Mouse (Mus musculus) G1E (cell line): ENCODE results near the gene Pdzd3.

ENCODE experiments used
- CTCF ChIP-seq: IDR thresholded peaks from 2 replicates; pipeline ENCODE4 v1.5.1; 2012; ENCODE audit warnings: low read depth, low read length, inconsistent platforms, mixed read lengths
- GATA1 ChIP-seq: IDR thresholded peaks from 2 replicates; pipeline ENCODE4 v1.6.1; 2012; ENCODE audit warnings: borderline replicate concordance, low read length, inconsistent platforms, mixed read lengths
- GATA2 ChIP-seq: IDR thresholded peaks from 2 replicates; pipeline ENCODE4 v1.6.1; 2012; ENCODE audit warnings: low read depth, low read length, inconsistent platforms, borderline replicate concordance
- POLR2AphosphoS5 ChIP-seq: IDR thresholded peaks from 2 replicates; pipeline ENCODE4 v1.6.1; 2012; ENCODE audit warnings: low read depth, low read length, inconsistent platforms; ENCODE audit not compliant: insufficient replicate concordance
- TAL1 ChIP-seq: conservative IDR thresholded peaks from 2 replicates; pipeline ENCODE4 v1.6.1; 2012; ENCODE audit warnings: low read depth, low read length, inconsistent platforms, mixed read lengths

- TF ChIP-seq CTCF (no peak), TAL1 (no peak), GATA1 (no peak), POLR2AphosphoS5 (no peak), GATA2 (no peak)
Observed at GRCm38 (mm10) chr9:44199166-44199565, 52.1 kb downstream of the Pdzd3 start.
